Mouse (Mus musculus): ENCODE measurements around the gene C1qtnf9.
A peak's percentile ranks its signal among the peaks of the same experiment; 100 is the strongest.

The C1qtnf9 gene

DNA sequence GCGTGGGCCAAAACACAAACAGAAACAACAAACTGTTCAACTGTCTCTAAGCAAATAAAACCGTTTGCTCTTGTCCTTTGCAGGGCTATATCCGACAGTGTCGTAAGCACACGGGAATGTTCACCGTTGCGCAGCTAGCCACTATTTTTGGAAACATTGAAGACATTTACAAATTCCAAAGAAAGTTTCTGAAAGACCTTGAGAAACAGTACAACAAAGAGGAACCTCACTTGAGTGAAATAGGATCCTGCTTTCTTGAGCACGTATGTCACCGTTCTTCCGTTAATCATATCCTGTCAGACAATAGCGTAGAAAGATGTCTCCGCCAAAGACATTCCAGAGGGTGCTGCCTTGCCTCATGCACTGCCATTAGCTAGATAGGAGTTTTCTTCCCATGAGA, 18.1 kb upstream of the C1qtnf9 start:
- no peak for DNase-seq (ENCODE audit: extremely low spot score, low read depth, low spot score)

DNA sequence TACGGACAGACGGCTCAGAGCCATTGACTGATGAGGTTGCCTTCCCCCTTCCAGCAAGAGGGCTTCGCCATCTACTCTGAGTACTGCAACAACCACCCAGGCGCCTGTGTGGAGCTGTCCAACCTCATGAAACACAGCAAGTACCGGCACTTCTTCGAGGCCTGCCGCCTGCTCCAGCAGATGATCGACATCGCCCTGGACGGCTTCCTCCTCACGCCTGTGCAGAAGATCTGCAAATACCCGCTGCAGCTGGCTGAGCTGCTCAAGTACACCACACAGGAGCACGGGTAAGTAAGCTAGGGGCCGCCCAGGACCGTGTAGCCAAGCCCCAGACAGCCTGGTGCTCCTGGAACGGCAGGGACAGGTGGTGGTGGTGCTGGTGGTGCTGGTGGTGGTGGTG, 16.4 kb upstream of the C1qtnf9 start:
- no peak for DNase-seq (ENCODE audit: extremely low spot score, low read depth, low spot score)

- no peak for DNase-seq (ENCODE audit: extremely low spot score, low read depth, low spot score)
Measured at GRCm38 (mm10) chr14:60752892-60753800, 14.8 kb upstream of the C1qtnf9 start.

- DNase-seq (ENCODE audit: extremely low spot score, low read depth, low spot score): no peak
Measured at GRCm38 (mm10) chr14:60753801-60754126, 14.2 kb upstream of the C1qtnf9 start.

DNA sequence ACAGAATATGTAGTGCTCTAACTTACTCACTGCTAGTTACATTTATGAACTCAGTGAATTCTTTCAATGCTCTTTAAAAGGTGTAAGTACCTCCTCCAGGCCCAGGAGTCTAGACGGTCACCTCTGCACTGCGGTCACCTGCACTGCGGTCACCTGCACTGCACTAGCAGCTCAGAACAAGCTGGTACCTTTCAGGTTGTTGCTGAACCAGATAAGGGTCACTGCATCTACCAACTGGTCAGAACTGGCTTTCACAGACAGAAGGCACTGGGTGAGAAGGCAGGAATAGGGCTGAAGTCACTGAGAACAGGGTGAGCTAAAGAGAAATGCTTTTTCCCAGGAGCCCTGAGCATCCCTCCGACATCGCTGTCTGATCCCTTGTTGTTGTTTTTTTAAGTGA, 13.3 kb upstream of the C1qtnf9 start:
- DNase-seq (ENCODE audit: extremely low spot score, low read depth, low spot score): no peak

DNA sequence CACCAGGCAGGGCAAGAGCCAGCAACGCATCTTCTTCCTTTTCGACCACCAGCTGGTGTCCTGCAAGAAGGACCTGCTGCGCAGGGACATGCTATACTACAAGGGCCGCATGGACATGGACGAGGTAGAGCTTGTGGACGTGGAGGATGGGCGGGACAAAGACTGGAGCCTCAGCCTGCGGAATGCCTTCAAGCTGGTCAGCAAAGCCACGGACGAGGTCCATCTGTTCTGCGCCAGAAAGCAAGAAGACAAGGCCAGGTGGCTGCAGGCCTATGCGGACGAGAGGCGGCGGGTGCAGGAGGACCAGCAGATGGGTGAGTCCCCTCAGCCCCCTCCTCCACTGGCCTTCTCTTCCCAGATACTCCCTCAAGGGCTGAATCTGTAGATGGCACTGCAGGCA, 11.7 kb upstream of the C1qtnf9 start:
- no peak for DNase-seq (ENCODE audit: extremely low spot score, low read depth, low spot score)

DNA sequence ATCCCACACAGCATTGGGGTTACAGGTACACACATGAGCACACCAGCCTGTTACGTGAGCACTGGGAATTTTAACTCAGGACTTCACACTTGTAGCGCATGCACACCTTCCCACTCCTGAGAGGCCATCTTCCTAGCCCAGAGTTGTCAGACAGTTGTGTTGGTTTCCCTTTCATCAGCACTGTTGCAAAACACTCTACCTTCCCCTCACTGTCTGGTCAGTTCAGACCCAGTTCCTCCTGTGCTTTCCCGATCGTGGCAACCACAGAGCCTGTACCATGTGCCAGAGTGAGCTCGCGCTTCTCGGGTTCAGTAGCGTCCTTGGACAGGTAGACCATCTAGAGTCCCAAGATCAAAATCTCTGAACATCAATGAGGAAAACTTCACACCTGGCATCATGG, 10.7 kb upstream of the C1qtnf9 start:
- no peak for DNase-seq (ENCODE audit: extremely low spot score, low read depth, low spot score)

GRCm38 (mm10) chr14:60757722-60758121, 10.2 kb upstream of the C1qtnf9 start:
- DNase-seq (ENCODE audit: extremely low spot score, low read depth, low spot score): no peak

GRCm38 (mm10) chr14:60759097-60759496, 8.8 kb upstream of the C1qtnf9 start:
- no peak for DNase-seq (ENCODE audit: extremely low spot score, low read depth, low spot score)

DNA sequence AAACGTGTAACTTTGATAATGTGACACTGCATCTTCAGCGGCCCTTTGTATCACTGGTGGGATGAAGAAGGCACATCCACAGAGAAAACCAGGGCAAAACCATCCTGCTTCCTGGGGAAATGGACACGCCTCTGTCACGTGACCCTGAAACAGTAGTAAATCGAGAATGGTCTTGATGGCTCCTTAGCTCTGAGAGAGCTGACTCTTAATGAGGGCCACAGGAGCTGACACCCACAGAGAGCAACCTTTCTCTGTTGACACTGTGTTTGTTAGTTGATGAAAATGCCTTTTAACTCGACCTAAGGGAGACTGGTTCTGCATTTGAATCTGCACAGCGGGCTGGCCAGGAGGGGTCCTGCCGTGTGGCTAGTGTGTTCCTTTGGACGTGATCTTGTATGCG, 6.1 kb upstream of the C1qtnf9 start:
- DNase-seq (ENCODE audit: extremely low spot score, low read depth, low spot score): no peak

- no peak for DNase-seq (ENCODE audit: extremely low spot score, low read depth, low spot score)
Measured at GRCm38 (mm10) chr14:60762754-60763153, 5.2 kb upstream of the C1qtnf9 start.

DNA sequence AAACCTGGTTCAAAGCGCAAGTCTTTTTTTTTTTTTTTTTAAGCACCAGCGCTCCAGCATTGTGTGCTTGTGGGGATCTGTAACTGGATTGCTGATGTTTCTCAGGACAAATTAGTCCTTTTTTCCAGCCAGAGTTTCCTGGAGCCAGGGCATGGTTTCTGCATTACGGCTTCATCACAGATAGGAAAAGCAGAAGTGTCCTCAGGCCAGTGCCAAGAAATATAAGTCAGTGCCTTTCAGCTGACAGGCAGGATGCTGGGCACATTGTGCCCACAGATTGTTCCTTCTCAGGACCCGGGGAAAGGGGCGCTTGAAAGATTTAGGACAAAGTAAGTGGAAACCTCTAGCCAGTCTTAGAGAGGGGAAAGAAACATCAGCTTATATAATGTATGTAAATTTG, 4.2 kb upstream of the C1qtnf9 start:
- no peak for DNase-seq (ENCODE audit: extremely low spot score, low read depth, low spot score)

DNA sequence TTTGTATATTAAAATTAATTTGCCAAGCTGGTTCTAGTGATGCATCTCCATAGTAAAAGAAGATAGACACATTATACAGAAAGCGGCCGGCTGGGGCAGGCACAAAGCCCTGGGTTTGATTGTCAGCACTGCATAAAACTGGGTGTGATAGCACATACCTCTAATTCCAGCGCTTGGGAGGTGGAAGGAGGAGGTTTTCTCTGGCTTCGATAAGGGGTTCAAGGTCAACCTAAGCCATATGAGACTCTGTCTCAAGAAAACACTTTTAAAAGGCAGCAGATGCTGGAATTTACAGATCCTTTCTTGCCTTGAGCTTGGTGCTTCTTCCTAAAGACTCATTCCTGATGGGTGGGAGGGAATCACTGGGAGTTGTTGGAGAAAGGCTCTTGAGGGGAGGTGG, 3.4 kb upstream of the C1qtnf9 start:
- DNase-seq (ENCODE audit: extremely low spot score, low read depth, low spot score): no peak

GRCm38 (mm10) chr14:60765025-60765424, 2.9 kb upstream of the C1qtnf9 start:
- no peak for DNase-seq (ENCODE audit: extremely low spot score, low read depth, low spot score)

DNA sequence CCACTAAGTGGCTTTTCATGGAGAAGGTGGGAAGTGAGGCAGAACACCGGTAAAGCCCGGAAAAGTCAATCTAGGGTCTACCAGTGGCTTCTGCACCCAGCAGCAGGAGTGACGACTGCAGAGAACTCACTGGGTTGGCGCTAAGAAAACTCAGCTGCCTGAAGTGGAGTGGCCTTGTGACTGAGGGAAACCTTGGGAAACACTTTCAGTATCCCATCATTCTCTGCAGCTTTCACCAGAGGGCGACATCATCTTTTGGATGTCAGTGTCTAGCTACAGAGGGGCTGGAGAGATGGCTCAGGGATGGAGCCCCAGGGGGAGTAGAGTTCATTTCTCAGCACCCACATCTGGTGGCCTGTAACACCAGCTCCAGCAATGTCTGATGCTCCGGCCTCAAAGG, 1.4 kb downstream of the C1qtnf9 start:
- DNase-seq (ENCODE audit: extremely low spot score, low read depth, low spot score): no peak

- DNase-seq (ENCODE audit: extremely low spot score, low read depth, low spot score): no peak
Measured at GRCm38 (mm10) chr14:60770594-60770993, 2.7 kb downstream of the C1qtnf9 start.

GRCm38 (mm10) chr14:60771057-60771456, 3.1 kb downstream of the C1qtnf9 start:
- peak; percentile 35 for DNase-seq (ENCODE audit: extremely low spot score, low read depth, low spot score)

- DNase-seq (ENCODE audit: extremely low spot score, low read depth, low spot score): no peak
Measured at GRCm38 (mm10) chr14:60773476-60773875, 5.5 kb downstream of the C1qtnf9 start.

DNA sequence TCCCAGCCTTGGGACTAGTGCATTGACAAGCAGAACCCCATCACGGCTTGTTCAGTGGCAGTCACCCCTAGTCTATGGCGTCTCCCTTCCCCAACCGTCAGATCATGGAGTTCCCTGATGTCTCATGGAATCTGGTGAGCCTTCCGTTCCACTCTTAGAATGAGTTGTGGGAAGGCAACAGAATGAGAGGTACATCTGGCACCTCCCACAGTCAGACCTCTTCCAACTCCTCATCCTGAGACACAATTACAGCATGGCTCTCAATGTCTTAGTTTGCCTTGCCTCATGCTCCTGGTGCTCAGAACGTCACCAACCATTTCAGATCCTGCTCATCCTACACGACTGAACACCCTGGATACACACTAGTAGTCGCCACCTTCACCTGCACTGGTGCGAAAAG, 8.6 kb downstream of the C1qtnf9 start:
- no peak for DNase-seq (ENCODE audit: extremely low spot score, low read depth, low spot score)

DNA sequence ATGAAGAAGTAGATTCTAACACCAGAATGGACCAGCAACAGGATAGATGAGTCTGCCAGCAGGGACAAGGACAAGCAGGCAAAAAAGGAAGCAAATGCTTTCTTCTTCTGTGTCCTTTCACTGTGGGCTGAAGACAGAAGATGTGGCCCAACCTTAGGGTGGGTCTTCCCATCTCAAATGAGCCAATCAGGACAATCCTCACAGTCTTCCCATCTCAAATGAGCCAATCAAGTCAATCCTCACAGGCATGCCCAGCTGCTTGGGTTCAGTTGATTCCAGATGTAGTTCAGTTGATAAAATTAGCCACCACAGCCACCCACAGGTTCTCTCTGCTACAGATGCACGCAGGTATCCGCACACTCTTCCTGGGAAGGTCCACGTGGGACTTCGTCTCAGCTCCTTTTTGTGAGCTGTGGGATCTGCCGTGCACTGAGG, 9.6 kb downstream of the C1qtnf9 start:
- no peak for DNase-seq (ENCODE audit: extremely low spot score, low read depth, low spot score)

DNA sequence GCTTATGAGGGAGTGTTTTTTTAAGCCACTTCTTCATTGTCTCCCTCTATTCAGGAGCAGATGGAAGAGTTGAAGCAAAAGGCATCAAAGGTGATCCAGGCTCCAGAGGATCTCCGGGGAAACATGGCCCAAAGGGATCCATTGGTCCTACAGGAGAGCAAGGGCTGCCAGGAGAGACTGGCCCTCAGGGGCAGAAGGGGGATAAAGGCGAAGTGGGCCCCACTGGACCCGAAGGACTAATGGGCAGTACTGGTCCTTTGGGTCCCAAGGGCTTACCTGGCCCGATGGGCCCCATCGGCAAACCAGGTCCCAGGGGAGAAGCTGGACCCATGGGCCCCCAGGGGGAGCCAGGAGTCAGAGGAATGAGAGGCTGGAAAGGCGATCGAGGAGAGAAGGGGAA, 11.3 kb downstream of the C1qtnf9 start:
- DNase-seq (ENCODE audit: extremely low spot score, low read depth, low spot score): no peak

DNA sequence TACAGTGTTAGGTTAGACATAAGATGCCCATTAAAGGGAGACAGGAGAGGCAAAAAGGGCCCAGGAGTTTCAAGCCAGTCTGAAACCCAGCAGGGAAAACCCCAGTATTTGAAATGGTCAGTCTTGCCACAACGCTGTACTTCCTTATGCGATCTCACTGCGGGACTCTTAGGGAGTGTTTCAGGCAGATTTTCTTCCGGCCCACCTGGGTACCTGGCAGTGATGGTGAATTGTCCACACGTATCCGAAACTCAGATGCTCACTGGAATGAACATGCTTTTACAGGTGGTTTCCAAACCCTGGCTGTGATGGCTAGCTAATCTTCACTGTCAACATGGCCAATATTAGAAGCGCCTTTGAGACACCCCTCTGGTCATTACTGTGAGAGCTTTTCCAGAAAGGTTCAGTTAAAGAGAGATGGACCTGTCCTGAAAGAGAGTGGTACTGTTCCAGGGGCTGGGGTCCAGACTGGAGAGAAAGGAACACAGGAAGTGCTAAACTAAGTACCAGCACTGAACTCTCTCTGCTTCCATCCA, 14.3 kb downstream of the C1qtnf9 start:
- DNase-seq (ENCODE audit: extremely low spot score, low read depth, low spot score): no peak

DNA sequence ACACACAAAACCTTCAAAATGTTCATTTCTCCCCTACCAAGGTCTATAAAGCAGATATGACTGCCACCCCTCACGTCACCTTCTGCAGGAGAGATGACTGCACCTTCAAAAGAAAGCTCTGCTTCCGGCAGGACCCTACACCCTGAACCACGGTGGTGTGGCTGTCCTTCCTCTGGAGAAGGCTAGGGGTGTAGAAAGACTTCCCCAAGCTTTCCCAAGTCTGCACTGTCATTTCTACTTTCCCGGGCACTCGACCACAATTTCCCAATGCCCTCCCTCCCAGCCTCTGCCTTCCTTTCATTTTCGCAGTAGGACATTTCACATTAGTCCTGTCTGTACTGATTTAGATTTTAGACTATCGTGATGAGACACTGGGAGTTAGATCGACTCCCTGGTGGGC, 15.3 kb downstream of the C1qtnf9 start:
- no peak for DNase-seq (ENCODE audit: extremely low spot score, low read depth, low spot score)

Measured in hindlimb bud, embryonic 11.5 days (tissue).